Mouse (Mus musculus) G1E (cell line): ENCODE measurements around the gene Bcl9l. TPM values are rescaled to one million over a fixed set of nuclear protein-coding genes. Genes with fewer than 3 reads are reported as not detected.

Experiments
- ATAC-seq: 2 replicates; pipeline ENCODE4 v1.8.0; 2016; ENCODE audit warnings: mild to moderate bottlenecking; ENCODE audit not compliant: insufficient number of reproducible peaks, poor library complexity, low FRiP score, severe bottlenecking; ENCODE audit errors: extremely low read depth
- DNase-seq: peaks from one replicate; pipeline ENCODE4 v3.0.0; 2012; ENCODE audit warnings: low spot score
- H3K27me3 ChIP-seq: 2 replicates; pipeline ENCODE4 v1.6.1; 2012; ENCODE audit warnings: mild to moderate bottlenecking, low read length, inconsistent platforms; ENCODE audit not compliant: insufficient read depth
- H3K36me3 ChIP-seq: replicated peaks from 2 replicates; pipeline ENCODE3; 2012; ENCODE audit warnings: mild to moderate bottlenecking, inconsistent platforms
- H3K4me1 ChIP-seq: 2 replicates; pipeline ENCODE4 v1.6.1; 2012; ENCODE audit warnings: low read depth, low read length, inconsistent platforms, mixed read lengths; ENCODE audit not compliant: insufficient read depth
- H3K4me3 ChIP-seq: 2 replicates; pipeline ENCODE4 v1.5.1; 2012; ENCODE audit warnings: low read depth, mild to moderate bottlenecking, inconsistent platforms, low read length, moderate library complexity, mixed read lengths
- H3K9me3 ChIP-seq: replicated peaks from 2 replicates; pipeline ENCODE4 v1.6.1; 2012; ENCODE audit warnings: inconsistent platforms
- CTCF ChIP-seq: IDR thresholded peaks from 2 replicates; pipeline ENCODE4 v1.5.1; 2012; ENCODE audit warnings: low read depth, low read length, inconsistent platforms, mixed read lengths
- GATA1 ChIP-seq: IDR thresholded peaks from 2 replicates; pipeline ENCODE4 v1.6.1; 2012; ENCODE audit warnings: borderline replicate concordance, low read length, inconsistent platforms, mixed read lengths
- GATA2 ChIP-seq: IDR thresholded peaks from 2 replicates; pipeline ENCODE4 v1.6.1; 2012; ENCODE audit warnings: low read depth, low read length, inconsistent platforms, borderline replicate concordance
- POLR2AphosphoS5 ChIP-seq: IDR thresholded peaks from 2 replicates; pipeline ENCODE4 v1.6.1; 2012; ENCODE audit warnings: low read depth, low read length, inconsistent platforms; ENCODE audit not compliant: insufficient replicate concordance
- TAL1 ChIP-seq: conservative IDR thresholded peaks from 2 replicates; pipeline ENCODE4 v1.6.1; 2012; ENCODE audit warnings: low read depth, low read length, inconsistent platforms, mixed read lengths
- polyA plus RNA-seq: library from polyadenylated mRNA; stranded (reverse); fragments of >175 nt; gene quantifications from 2 replicates; pipeline ENCODE4 v1.2.3, GENCODE M21; 2012
- total RNA-seq, 2 experiments: library from RNA; stranded (forward) in 1 of 2; stranded (reverse) in 1 of 2; fragments of 200-1000 nt in 1 of 2; fragments of >200 nt in 1 of 2; fragmentation: Nextera tagmentation in 1 of 2; gene quantifications; 2 replicates each; pipeline ENCODE4 v1.2.3; 2014 to 2017

Gene Bcl9l
- total and polyA plus RNA-seq, 3 experiments: 0.14 to 0.16 TPM; not detected in 1

DNA sequence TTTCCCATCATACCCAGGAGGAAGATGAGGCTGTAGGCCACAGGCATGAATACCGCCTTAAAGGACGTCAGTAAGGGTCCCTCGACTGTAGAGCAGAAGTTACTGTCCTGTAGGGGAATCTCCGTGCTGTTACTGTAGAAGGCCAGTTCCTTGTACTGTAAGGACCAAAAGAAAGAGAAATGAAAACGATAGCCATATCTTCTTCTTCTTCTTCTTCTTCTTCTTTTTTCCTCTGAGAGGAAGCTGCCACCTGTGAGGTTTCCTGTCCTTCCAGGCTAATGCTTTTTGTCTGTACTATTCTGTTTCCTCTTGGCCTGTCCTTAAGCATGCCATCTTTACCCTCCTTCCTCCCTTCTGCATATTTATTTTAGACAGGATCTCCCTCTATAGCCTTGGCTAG, 31.5 kb downstream of the Bcl9l start:
- Histone ChIP-seq H3K27me3 (peaks cover 17% of the 10 kb centered on the region), H3K4me1 (no peaks in the 10 kb centered on the region), H3K9me3 (no peaks in the 10 kb centered on the region), H3K36me3 (no peaks in the 10 kb centered on the region), H3K4me3 (no peak overlapping the region)
- TF ChIP-seq GATA1 (no peak), CTCF (no peak), TAL1 (no peak), POLR2AphosphoS5 (no peak), GATA2 (no peak)
- DNase-seq (no peak), ATAC-seq (no peak)

DNA sequence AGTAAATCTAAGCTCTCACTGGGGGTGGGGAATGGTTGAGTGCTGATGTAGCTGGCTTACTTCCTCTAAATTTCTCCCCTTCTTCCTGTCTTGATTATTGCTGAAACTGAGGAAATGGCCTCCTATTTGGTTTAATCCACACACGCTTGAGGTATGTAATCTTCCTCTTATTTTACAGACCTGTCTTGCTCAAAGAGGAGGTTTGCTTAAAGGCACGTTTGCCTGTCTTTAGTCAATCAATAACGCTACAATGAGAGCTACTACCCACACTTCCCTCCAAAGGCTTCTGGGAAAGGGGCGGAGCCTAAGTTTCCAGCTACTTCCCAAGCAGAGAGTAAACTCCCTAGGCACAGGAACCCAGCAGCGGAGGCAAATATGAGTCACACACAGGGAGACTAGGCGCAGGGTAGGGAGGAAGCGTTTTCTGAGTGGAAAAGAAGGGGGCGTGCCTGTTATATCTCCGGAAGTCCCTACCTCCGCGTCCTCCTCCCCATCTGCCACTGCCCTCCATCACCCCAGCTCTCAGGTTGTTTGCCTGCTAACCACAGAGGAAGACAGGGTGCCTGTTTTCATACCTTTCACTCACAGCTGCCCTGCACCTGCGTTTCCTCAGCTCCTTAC, 32.6 kb downstream of the Bcl9l start:
- ATAC-seq (no peak), DNase-seq (no peak)
- no peak overlapping the region for H3K4me3 ChIP-seq
- peaks cover 20% of the 10 kb centered on the region for H3K27me3 ChIP-seq
- no peaks in the 10 kb centered on the region for H3K9me3 ChIP-seq
- no peaks in the 10 kb centered on the region for H3K36me3 ChIP-seq
- H3K4me1 ChIP-seq: no peaks in the 10 kb centered on the region
- TF ChIP-seq GATA1 (no peak), GATA2 (no peak)

DNA sequence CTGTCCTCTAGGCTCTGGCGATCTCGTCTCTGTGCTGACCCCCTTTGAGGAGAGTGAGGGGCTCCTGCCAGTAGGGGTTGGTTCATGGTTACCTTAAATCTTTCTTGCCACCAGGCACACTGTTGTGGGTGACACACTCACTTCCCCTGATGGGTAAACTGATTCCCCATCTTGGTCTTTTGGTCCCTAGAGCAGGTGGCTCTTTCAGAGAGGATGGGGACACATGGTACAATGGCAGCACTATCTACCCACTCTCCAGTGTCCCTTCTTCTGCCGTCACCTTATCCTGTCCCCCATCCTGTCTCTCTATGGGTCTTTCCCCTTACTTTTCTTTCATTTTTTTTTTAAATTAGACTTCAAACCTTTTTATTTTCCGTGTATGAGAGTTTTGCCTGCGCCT, 33.3 kb downstream of the Bcl9l start:
- H3K4me3 ChIP-seq: no peak overlapping the region
- peaks cover 15% of the 10 kb centered on the region for H3K27me3 ChIP-seq
- no peaks in the 10 kb centered on the region for H3K4me1 ChIP-seq
- H3K36me3 ChIP-seq: no peaks in the 10 kb centered on the region
- no peak for DNase-seq
- no peak for TF ChIP-seq CTCF
- TF ChIP-seq POLR2AphosphoS5: no peak
- TF ChIP-seq GATA2: no peak
- TF ChIP-seq GATA1: no peak
- no peak for TF ChIP-seq TAL1
- no peaks in the 10 kb centered on the region for H3K9me3 ChIP-seq
- ATAC-seq: no peak

DNA sequence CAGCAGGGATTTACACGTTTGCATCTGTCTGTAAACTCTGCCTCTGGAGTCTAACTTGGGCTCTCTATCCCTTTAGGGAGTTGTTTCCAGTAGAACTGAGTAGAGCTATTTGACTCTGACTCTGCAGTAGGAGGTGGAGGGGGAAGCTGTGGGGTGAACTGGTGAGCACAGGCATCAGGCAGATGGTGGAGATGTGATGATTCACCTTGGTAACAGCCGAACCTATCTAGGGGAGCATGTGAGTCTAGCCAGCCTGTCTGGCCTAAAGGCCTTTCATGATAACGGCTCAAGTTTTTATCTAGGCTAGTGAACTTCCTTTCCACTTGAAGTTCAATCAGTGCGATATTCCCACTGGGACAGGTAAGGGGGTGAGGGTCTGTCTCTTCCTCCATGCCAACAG, 34.7 kb downstream of the Bcl9l start:
- Histone ChIP-seq H3K9me3 (no peaks in the 10 kb centered on the region), H3K27me3 (peaks cover 9% of the 10 kb centered on the region), H3K36me3 (no peaks in the 10 kb centered on the region), H3K4me3 (no peak overlapping the region), H3K4me1 (no peaks in the 10 kb centered on the region)
- DNase-seq (no peak), ATAC-seq (no peak)
- TF ChIP-seq CTCF: no peak
- TF ChIP-seq GATA2: no peak
- TF ChIP-seq GATA1: no peak
- no peak for TF ChIP-seq TAL1
- no peak for TF ChIP-seq POLR2AphosphoS5

DNA sequence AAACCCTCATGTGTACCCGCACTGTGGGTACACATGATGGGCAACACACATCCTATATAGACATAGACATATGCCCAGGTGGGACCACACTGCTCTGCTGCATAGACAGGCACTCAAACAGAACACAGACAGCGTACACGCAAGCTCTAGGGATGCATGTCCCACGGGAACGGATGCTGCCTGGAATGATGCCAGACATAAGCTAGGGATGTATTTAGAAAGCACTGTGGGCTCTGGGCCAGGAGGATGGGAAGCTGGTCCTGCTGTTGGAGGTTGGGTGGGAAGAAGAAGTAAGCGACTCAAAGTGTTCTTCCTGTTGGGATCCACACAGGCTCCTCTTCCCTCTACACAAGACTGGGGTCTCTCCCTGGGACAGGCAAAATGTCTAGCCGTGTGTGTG, 35.4 kb downstream of the Bcl9l start:
- H3K4me1 ChIP-seq: no peaks in the 10 kb centered on the region

DNA sequence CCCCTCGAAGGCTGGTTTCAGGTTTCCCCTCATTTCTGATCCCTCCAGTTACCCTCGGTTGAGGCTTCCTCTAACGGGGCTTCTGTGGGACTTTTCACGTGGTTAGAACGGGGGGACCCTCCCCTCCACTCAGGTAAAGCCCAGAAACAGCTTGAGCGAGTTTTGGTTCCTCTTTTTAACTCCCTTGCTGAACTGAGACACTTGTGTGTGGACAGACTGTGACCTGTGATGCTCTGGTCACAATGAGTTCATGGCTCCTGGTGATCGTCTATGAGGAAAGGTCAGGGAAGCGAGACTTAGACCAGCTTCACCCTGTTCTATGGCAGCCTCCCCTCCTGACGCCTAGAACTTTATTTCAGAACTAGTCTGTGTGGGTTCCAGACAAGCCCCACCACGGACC, 39.3 kb downstream of the Bcl9l start:
- H3K4me3 ChIP-seq: no peak overlapping the region
- no peak for TF ChIP-seq GATA1
- TF ChIP-seq TAL1: no peak
- no peak for TF ChIP-seq GATA2
- no peak for TF ChIP-seq POLR2AphosphoS5
- no peak for TF ChIP-seq CTCF
- no peaks in the 10 kb centered on the region for H3K36me3 ChIP-seq
- ATAC-seq (no peak), DNase-seq (no peak)
- H3K27me3 ChIP-seq: peaks cover 19% of the 10 kb centered on the region
- no peaks in the 10 kb centered on the region for H3K9me3 ChIP-seq
- no peaks in the 10 kb centered on the region for H3K4me1 ChIP-seq

More for the DNA sequence above, 35.4 kb downstream of the Bcl9l start:
- ATAC-seq (no peak), DNase-seq (no peak)
- no peaks in the 10 kb centered on the region for H3K36me3 ChIP-seq
- peaks cover 9% of the 10 kb centered on the region for H3K27me3 ChIP-seq
- H3K9me3 ChIP-seq: no peaks in the 10 kb centered on the region
- H3K4me3 ChIP-seq: no peak overlapping the region
- no peak for TF ChIP-seq TAL1
- no peak for TF ChIP-seq POLR2AphosphoS5
- TF ChIP-seq GATA2: no peak
- TF ChIP-seq GATA1: no peak
- TF ChIP-seq CTCF: no peak

DNA sequence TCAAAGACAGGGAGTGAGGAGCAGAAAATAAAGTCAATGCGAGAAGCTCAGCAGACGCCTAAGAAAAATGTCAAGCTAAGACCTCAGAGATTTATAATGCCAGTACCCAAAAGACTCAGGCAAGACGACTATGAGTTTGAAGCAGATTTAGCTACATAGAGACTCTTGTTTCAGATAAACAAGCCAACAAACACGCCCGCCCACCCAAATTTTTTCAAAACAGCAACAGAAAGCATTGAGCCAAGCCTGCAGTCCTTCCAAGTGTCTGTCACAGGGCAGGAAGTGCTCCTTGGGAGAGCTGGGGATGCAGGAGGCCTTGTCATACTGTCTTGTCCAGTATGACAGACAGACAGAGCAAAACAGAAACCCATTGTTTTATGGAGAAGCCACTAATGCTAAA, 41.1 kb downstream of the Bcl9l start:
- no peaks in the 10 kb centered on the region for H3K4me1 ChIP-seq

More for the DNA sequence above, 41.1 kb downstream of the Bcl9l start:
- H3K36me3 ChIP-seq: no peaks in the 10 kb centered on the region
- H3K4me3 ChIP-seq: no peak overlapping the region
- TF ChIP-seq POLR2AphosphoS5 (no peak), TAL1 (no peak), GATA2 (no peak), GATA1 (no peak), CTCF (no peak)
- peaks cover 16% of the 10 kb centered on the region for H3K27me3 ChIP-seq
- DNase-seq (no peak), ATAC-seq (no peak)
- H3K9me3 ChIP-seq: no peaks in the 10 kb centered on the region
